22 mouse cellular contexts compared by ENCODE assay signal in genomic region chr2:5077490-5077889, GRCm38 (mm10). TPM values are rescaled to one million over a fixed set of nuclear protein-coding genes. Genes with fewer than 3 reads are reported as not detected.
A peak's percentile ranks its signal among the peaks of the same experiment; 100 is the strongest.
DNase-seq lines count a peak whose midpoint lies in the region; ATAC-seq and TF ChIP-seq lines count a peak whose summit lies in the region.
"Had no signal": no experiment of that assay in that cellular context is flagged by ENCODE, and none has a peak within 500 bp of the region (broad histone marks: within the 10 kb centered on the region; RNA-seq: fewer than 3 reads in every experiment).

No protein-coding gene starts in this region.

- H3K4me1 ChIP-seq in intestine, embryonic 16.5 days (ENCODE audit: control insufficient read depth, insufficient read depth, low read length) = peaks cover 3% of the 10 kb centered on the region; the same call in 1 of the 2 replicates
- H3K4me1 ChIP-seq in intestine, embryonic 15.5 days (replicated peaks) = 0 out of 2 replicates have a peak, but pooled peaks cover 3% of the 10 kb centered on the region
- peaks cover 60% of the 10 kb centered on the region for H3K4me1 ChIP-seq in liver, embryonic 13.5 days (replicated peaks)
- H3K4me1 ChIP-seq in small intestine, adult 2 months (ENCODE audit: control insufficient read depth, insufficient read depth, insufficient read length, low read length) = peaks cover 14% of the 10 kb centered on the region; the same call in 1 of the 2 replicates
- H3K4me1 ChIP-seq: limb, embryonic 15.5 days had no signal

- DNase-seq in R1 (ENCODE audit: low read depth, low spot score) = peak; percentile 36
- DNase-seq in liver, embryonic 13.5 days = no peak
- DNase-seq in cerebellum, postnatal 25 days = no peak
- DNase-seq in frontal cortex, postnatal 14 days (ENCODE audit: low spot score in 2 of 2) = no peak
- DNase-seq: adrenal gland, adult 8-10 months; cerebellum, adult 9-11 months; forebrain, postnatal 0 days; heart, adult 18-20 months; kidney, adult 2 months; kidney, postnatal 10 days; lung, postnatal 14 days; thymus, postnatal 4 days had no signal

- H3K9ac ChIP-seq in intestine, embryonic 16.5 days (ENCODE audit: low read depth, low read length) = no peak overlapping the region
- H3K9ac ChIP-seq in intestine, embryonic 15.5 days = no peak overlapping the region
- peak overlapping the region; percentile 49 for H3K9ac ChIP-seq in liver, embryonic 13.5 days
- H3K9ac ChIP-seq: embryonic facial prominence, embryonic 13.5 days; forebrain, postnatal 0 days; limb, embryonic 15.5 days; neural tube, embryonic 12.5 days had no signal

- H3K27ac ChIP-seq in intestine, embryonic 16.5 days (ENCODE audit: low read length) = no peak overlapping the region
- no peak overlapping the region for H3K27ac ChIP-seq in intestine, embryonic 15.5 days
- H3K27ac ChIP-seq in liver, embryonic 13.5 days = peak overlapping the region; percentile 86
- H3K27ac ChIP-seq in small intestine, adult 2 months (ENCODE audit: insufficient read depth, low read depth, low read length) = peak overlapping the region; percentile 64
- H3K27ac ChIP-seq: embryonic facial prominence, embryonic 13.5 days; forebrain, embryonic 10.5 days; hindbrain, postnatal 0 days; limb, embryonic 15.5 days; midbrain, embryonic 10.5 days; neural tube, embryonic 12.5 days had no signal

- 0 out of 2 replicates have a peak, but pooled peaks cover 4% of the 10 kb centered on the region for H3K9me3 ChIP-seq in intestine, embryonic 16.5 days (ENCODE audit: control insufficient read depth, low read length)
- H3K9me3 ChIP-seq in intestine, embryonic 15.5 days = no peaks in the 10 kb centered on the region
- no peaks in the 10 kb centered on the region; the same call in 1 of the 2 replicates for H3K9me3 ChIP-seq in liver, embryonic 13.5 days (replicated peaks)
- H3K9me3 ChIP-seq: embryonic facial prominence, embryonic 13.5 days; forebrain, embryonic 10.5 days; limb, embryonic 15.5 days; midbrain, embryonic 10.5 days; neural tube, embryonic 12.5 days had no signal

- 80% methylated on average over 2 of the region's 2 CpGs for WGBS in intestine, embryonic 16.5 days
- 89% methylated on average over 2 of the region's 2 CpGs for WGBS in intestine, embryonic 15.5 days
- WGBS in liver, embryonic 13.5 days (ENCODE audit: insufficient replicate concordance) = 57% methylated on average over 2 of the region's 2 CpGs
- WGBS in small intestine, adult 2 months = 77% methylated on average over 2 of the region's 2 CpGs

- TF ChIP-seq CTCF in small intestine, adult 2 months (IDR thresholded peaks at IDR 0.05; ENCODE audit: extremely low read depth, insufficient read length, insufficient replicate concordance, low read depth, low read length) = no peak

- no peak overlapping the region for H3K4me2 ChIP-seq in intestine, embryonic 16.5 days (ENCODE audit: low read depth, low read length)
- H3K4me2 ChIP-seq in intestine, embryonic 15.5 days (replicated peaks) = no peak overlapping the region
- H3K4me2 ChIP-seq in liver, embryonic 13.5 days = peak overlapping the region; percentile 49
- H3K4me2 ChIP-seq: embryonic facial prominence, embryonic 13.5 days; limb, embryonic 15.5 days; neural tube, embryonic 12.5 days had no signal

- H3K4me3 ChIP-seq in intestine, embryonic 16.5 days (ENCODE audit: low read length) = no peak overlapping the region
- no peak overlapping the region for H3K4me3 ChIP-seq in intestine, embryonic 15.5 days (replicated peaks)
- no peak overlapping the region for H3K4me3 ChIP-seq in liver, embryonic 13.5 days (replicated peaks)
- no peak overlapping the region for H3K4me3 ChIP-seq in small intestine, adult 2 months (ENCODE audit: low read depth, low read length)
- H3K4me3 ChIP-seq: embryonic facial prominence, embryonic 13.5 days; forebrain, embryonic 10.5 days; limb, embryonic 15.5 days; midbrain, embryonic 10.5 days; neural tube, embryonic 12.5 days had no signal

- no peaks in the 10 kb centered on the region for H3K36me3 ChIP-seq in intestine, embryonic 16.5 days (ENCODE audit: control insufficient read depth, insufficient read depth, low read length)
- no peaks in the 10 kb centered on the region for H3K36me3 ChIP-seq in intestine, embryonic 15.5 days
- no peaks in the 10 kb centered on the region for H3K36me3 ChIP-seq in liver, embryonic 13.5 days
- no peaks in the 10 kb centered on the region for H3K36me3 ChIP-seq in small intestine, adult 2 months (ENCODE audit: control insufficient read depth, insufficient read depth, low read length)
- H3K36me3 ChIP-seq: embryonic facial prominence, embryonic 13.5 days; forebrain, embryonic 10.5 days; limb, embryonic 15.5 days; midbrain, embryonic 10.5 days; neural tube, embryonic 12.5 days had no signal

- TF ChIP-seq POLR2A in small intestine, adult 2 months (IDR thresholded peaks at IDR 0.05; ENCODE audit: low read depth, low read length) = no peak

- ATAC-seq in intestine, embryonic 16.5 days = peak; percentile 14; the same call in 1 of the 2 replicates
- ATAC-seq in intestine, embryonic 15.5 days = no peak
- peak; percentile 57 for ATAC-seq in liver, embryonic 13.5 days (ENCODE audit: low read depth)
- no peak for ATAC-seq in granulocyte monocyte progenitor cell, adult 5-6 weeks (replicated peaks; ENCODE audit: poor library complexity, severe bottlenecking)
- ATAC-seq: forebrain, postnatal 0 days; hindbrain, postnatal 0 days had no signal

- no peaks in the 10 kb centered on the region for H3K27me3 ChIP-seq in intestine, embryonic 16.5 days (replicated peaks; ENCODE audit: control insufficient read depth, insufficient read depth, low read length)
- H3K27me3 ChIP-seq in intestine, embryonic 15.5 days (replicated peaks) = no peaks in the 10 kb centered on the region
- H3K27me3 ChIP-seq in liver, embryonic 13.5 days = no peaks in the 10 kb centered on the region
- no peaks in the 10 kb centered on the region for H3K27me3 ChIP-seq in small intestine, adult 2 months (ENCODE audit: control insufficient read depth, insufficient read depth, low read length)
- H3K27me3 ChIP-seq: embryonic facial prominence, embryonic 13.5 days; limb, embryonic 15.5 days; neural tube, embryonic 12.5 days had no signal

RNA-seq across cellular contexts. Expression of gene Optn, which starts 13.6 kb away (rescaled TPM):
- polyA plus RNA-seq in intestine, embryonic 16.5 days (2015; fragmentation: Nextera tagmentation; extraction: Ambion mirVana) = 28.7 and 36.9 TPM in 2 replicates
- polyA plus RNA-seq in intestine, embryonic 15.5 days (2015; fragmentation: Nextera tagmentation; extraction: Ambion mirVana) = 17.3 and 18.7 TPM in 2 replicates
- 15.2 and 18.4 TPM in 2 replicates for polyA plus RNA-seq in liver, embryonic 13.5 days (2015; fragmentation: Nextera tagmentation; extraction: Ambion mirVana)
- polyA plus RNA-seq in small intestine, adult 2 months (2012; rRNA removed) = 21.3 and 51.5 TPM in 2 replicates
- total RNA-seq in granulocyte monocyte progenitor cell, adult 5-6 weeks (2014; fragmentation: Nextera tagmentation) = 0.68 and 4.2 TPM in 2 replicates
- 3.7 and 7.2 TPM in 2 replicates for total RNA-seq in granulocyte monocyte progenitor cell, adult 5-6 weeks (2017)

Comparison
In these comparisons a context has a peak if more than half of its experiments do, and no peak if none do; other contexts are left out.
1. ATAC-seq: peak in intestine, embryonic 16.5 days (single experiment) and liver, embryonic 13.5 days (single experiment); none in intestine, embryonic 15.5 days (single experiment) and granulocyte monocyte progenitor cell, adult 5-6 weeks (single experiment).
2. H3K27ac ChIP-seq: peak in liver, embryonic 13.5 days (single experiment) and small intestine, adult 2 months (single experiment); none in intestine, embryonic 16.5 days (single experiment) and intestine, embryonic 15.5 days (single experiment).